Mouse (Mus musculus): ENCODE measurements around the gene Pde4c. TPM values are rescaled to one million over a fixed set of nuclear protein-coding genes. Genes with fewer than 3 reads are reported as not detected.

Gene Pde4c
- total and polyA plus RNA-seq, 3 experiments, result 2.3 to 6.5 (median 4.7) TPM

DNA sequence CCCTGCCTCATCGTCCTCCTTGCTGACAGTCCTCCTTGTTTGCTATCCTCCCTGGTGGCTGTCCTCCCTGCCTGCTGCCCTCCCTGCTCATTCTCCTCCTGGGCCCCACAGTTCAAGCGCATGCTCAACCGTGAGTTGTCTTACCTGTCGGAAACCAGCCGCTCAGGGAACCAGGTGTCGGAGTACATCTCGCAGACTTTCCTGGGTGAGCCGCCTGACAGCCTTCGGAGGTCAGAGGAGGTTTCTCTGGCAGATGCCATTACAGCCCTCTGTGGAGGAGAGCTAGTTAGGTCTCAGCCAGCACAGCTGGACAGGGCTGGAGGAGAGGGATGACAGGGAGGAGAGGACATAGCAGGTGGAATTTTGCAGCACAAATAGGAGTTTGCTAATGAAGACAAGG is 23.2 kb downstream of the Pde4c start:
- Histone ChIP-seq H3K9ac (ENCODE audit: insufficient read depth, low read depth) (no peak overlapping the region), H3K79me2 (replicated peaks; ENCODE audit: control insufficient read depth, extremely low read depth, insufficient read depth, poor library complexity, severe bottlenecking) (no peaks in the 10 kb centered on the region), H3K4me1 (ENCODE audit: control insufficient read depth in 1 of 2, insufficient read depth in 2 of 2) (peaks cover 8 to 20% of the 10 kb centered on the region in 2 experiments), H3K4me2 (ENCODE audit: insufficient read depth, low read depth, poor library complexity, severe bottlenecking) (no peak overlapping the region), H3K36me3 (replicated peaks in 1 of 2; ENCODE audit: control insufficient read depth in 1 of 2, insufficient read depth in 1 of 2, low read length in 1 of 2) (peaks cover 4 to 53% of the 10 kb centered on the region in 2 experiments), H3K4me3 (replicated peaks in 1 of 3; ENCODE audit: low read depth in 2 of 3, low read length in 2 of 3, poor library complexity in 1 of 3) (no peak overlapping the region), H3K27me3 (replicated peaks) (no peaks in the 10 kb centered on the region), H3K9me3 (replicated peaks; ENCODE audit: low read length) (no peaks in the 10 kb centered on the region), H3K27ac (ENCODE audit: insufficient read depth, low read depth) (no peak overlapping the region)
- in situ Hi-C loops (cut with MboI; ENCODE audit: low pct_ligation_motif_present, low pct_unique_long_range_greater_than_20kb, low sequenced_read_pairs) (no loop called here), dilution Hi-C loops (cut with MboI; ENCODE audit: extremely low pct_ligation_motif_present, extremely low pct_unique_long_range_greater_than_20kb, low sequenced_read_pairs) (no loop called here)
- TF ChIP-seq POLR2AphosphoS2 (IDR thresholded peaks at IDR 0.05; ENCODE audit: low read depth, low read length) (no peak), TCF12 (IDR thresholded peaks at IDR 0.05; ENCODE audit: low read depth, low read length) (no peak), ZC3H11A (IDR thresholded peaks at IDR 0.05; ENCODE audit: low read depth, low read length) (no peak), MXI1 (IDR thresholded peaks at IDR 0.05; ENCODE audit: low read depth, low read length) (no peak), SIN3A (IDR thresholded peaks at IDR 0.05; ENCODE audit: low read length) (no peak), PAX5 (IDR thresholded peaks at IDR 0.05; ENCODE audit: low read length) (no peak), RCOR1 (conservative IDR thresholded peaks at IDR 0.05; ENCODE audit: low read depth, low read length) (no peak), POLR2A (IDR thresholded peaks at IDR 0.05; ENCODE audit: low read depth, low read length) (no peak), NELFE (IDR thresholded peaks at IDR 0.05; ENCODE audit: low read depth, low read length) (no peak), USF1 (IDR thresholded peaks at IDR 0.05; ENCODE audit: low read depth, low read length) (no peak), ETS1 (conservative IDR thresholded peaks at IDR 0.05; ENCODE audit: low read depth, low read length) (no peak), EP300 (IDR thresholded peaks at IDR 0.05; ENCODE audit: low read length) (no peak), ZKSCAN1 (IDR thresholded peaks at IDR 0.05; ENCODE audit: borderline replicate concordance, low read depth, low read length) (no peak), HCFC1 (IDR thresholded peaks at IDR 0.05; ENCODE audit: low read depth, low read length) (no peak)
- no peak for DNase-seq (ENCODE audit: extremely low read depth)

DNA sequence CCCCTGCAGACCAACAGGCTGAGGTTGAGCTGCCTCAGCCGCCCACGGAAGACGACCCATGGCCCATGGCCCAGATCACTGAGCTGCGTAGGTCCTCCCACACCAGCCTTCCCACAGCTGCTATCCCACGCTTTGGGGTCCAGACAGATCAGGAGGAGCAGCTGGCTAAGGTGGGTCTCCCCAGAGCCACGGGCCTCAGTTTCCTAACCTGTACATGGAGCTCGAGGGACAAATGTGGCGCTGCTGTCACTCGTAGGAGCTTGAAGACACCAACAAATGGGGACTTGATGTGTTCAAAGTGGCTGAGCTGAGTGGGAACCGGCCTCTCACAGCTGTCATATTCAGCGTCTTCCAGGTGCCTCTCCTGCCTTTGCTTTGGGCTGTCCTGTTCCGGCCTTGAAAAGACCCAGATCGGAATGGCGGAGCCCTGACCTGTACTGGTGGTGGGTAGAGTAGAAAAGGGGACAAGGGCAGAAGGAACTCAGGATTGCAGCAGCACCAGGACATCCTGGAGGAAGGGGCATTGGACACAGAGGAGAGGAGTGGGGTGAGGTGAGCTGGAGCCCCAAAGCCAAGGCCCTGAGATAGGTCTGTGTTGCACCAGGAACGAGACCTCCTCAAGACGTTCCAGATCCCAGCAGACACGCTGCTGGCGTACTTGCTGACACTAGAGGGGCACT is 23.8 kb downstream of the Pde4c start:
- Histone ChIP-seq H3K27me3 (replicated peaks) (no peaks in the 10 kb centered on the region), H3K9ac (ENCODE audit: insufficient read depth, low read depth) (no peak overlapping the region), H3K4me1 (ENCODE audit: control insufficient read depth in 1 of 2, insufficient read depth in 2 of 2) (peaks cover 3 to 20% of the 10 kb centered on the region in 2 experiments), H3K27ac (ENCODE audit: insufficient read depth, low read depth) (no peak overlapping the region), H3K36me3 (replicated peaks in 1 of 2; ENCODE audit: control insufficient read depth in 1 of 2, insufficient read depth in 1 of 2, low read length in 1 of 2) (peaks cover 4 to 50% of the 10 kb centered on the region in 2 experiments), H3K9me3 (replicated peaks; ENCODE audit: low read length) (no peaks in the 10 kb centered on the region), H3K4me3 (replicated peaks in 1 of 3; ENCODE audit: low read depth in 2 of 3, low read length in 2 of 3, poor library complexity in 1 of 3) (no peak overlapping the region), H3K4me2 (ENCODE audit: insufficient read depth, low read depth, poor library complexity, severe bottlenecking) (no peak overlapping the region), H3K79me2 (replicated peaks; ENCODE audit: control insufficient read depth, extremely low read depth, insufficient read depth, poor library complexity, severe bottlenecking) (no peaks in the 10 kb centered on the region)
- in situ Hi-C loops (cut with MboI; ENCODE audit: low pct_ligation_motif_present, low pct_unique_long_range_greater_than_20kb, low sequenced_read_pairs), result no loop called here
- dilution Hi-C loops (cut with MboI; ENCODE audit: extremely low pct_ligation_motif_present, extremely low pct_unique_long_range_greater_than_20kb, low sequenced_read_pairs), result no loop called here
- DNase-seq (ENCODE audit: extremely low read depth), result no peak
- TF ChIP-seq E2F4 (IDR thresholded peaks at IDR 0.05; ENCODE audit: insufficient replicate concordance, low read depth, low read length) (no peak), UBTF (IDR thresholded peaks at IDR 0.05; ENCODE audit: low read depth, low read length) (no peak), ZC3H11A (IDR thresholded peaks at IDR 0.05; ENCODE audit: low read depth, low read length) (no peak), SIN3A (IDR thresholded peaks at IDR 0.05; ENCODE audit: low read length) (no peak), ZMIZ1 (IDR thresholded peaks at IDR 0.05; ENCODE audit: low read depth, low read length) (no peak), MYC (IDR thresholded peaks at IDR 0.05; ENCODE audit: low read depth, low read length) (no peak), ELF1 (IDR thresholded peaks at IDR 0.05; ENCODE audit: low read depth, low read length) (no peak), TBP (conservative IDR thresholded peaks at IDR 0.05; ENCODE audit: low read depth, low read length) (no peak), CHD2 (IDR thresholded peaks at IDR 0.05; ENCODE audit: low read length) (no peak), JUND (conservative IDR thresholded peaks at IDR 0.05; ENCODE audit: low read depth, low read length) (no peak), CHD1 (IDR thresholded peaks at IDR 0.05; ENCODE audit: low read depth, low read length) (no peak), MAZ (IDR thresholded peaks at IDR 0.05; ENCODE audit: low read depth, low read length) (no peak)

Data from CH12.LX (cell line).